Mouse (Mus musculus): ENCODE results near the gene Ggta1. TPM values are rescaled to one million over a fixed set of nuclear protein-coding genes. Genes with fewer than 3 reads are reported as not detected.

Ggta1 gene
- total RNA-seq (2023) = 25.7 and 31.3 TPM in 2 replicates

DNA sequence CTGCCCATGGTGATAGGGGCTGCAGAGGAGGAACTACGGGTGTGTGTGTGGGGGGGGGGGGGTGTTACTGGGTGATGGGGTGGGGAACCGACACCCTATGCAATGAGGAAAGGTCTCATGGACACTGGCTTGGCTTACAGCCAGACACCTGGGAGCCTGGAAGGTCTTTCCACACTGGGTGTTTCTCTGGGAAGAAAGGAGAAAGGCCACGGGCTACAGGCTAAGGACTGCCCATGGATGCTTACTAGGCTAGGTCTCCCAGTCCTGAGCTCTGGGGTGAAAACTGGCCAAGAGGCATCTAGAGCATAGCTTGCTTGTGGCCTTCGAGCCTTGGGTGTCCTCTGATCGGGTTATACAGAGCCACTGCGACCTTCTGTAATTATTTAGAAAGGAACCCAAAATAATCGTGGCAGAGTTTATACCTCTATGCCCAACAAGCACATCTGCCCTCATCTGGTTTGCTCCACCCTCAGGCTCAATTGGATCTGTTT, at the start of gene Ggta1:
Gene Ggta1, minus strand, starts transcription at position 441 of the 491 bp plus-strand sequence.

GRCm38 (mm10) chr2:35397096-35397495, 65.9 kb downstream of the Ggta1 start, which contains the start of gene 4930402F06Rik:
TSS of gene 4930402F06Rik (minus strand) at chr2:35397175.

GRCm38 (mm10) chr2:35367629-35368028, 95.4 kb downstream of the Ggta1 start, which contains the start of gene 4930568D16Rik:
TSS of gene 4930568D16Rik (minus strand) at chr2:35367729.

Other genes with a start within 250 kb of the Ggta1 start
- 249 and 253 TPM in 2 replicates for gene Gsn, start 206.9 kb downstream of the Ggta1 start, total RNA-seq (2023)
- 62.0 and 84.0 TPM in 2 replicates for gene Stom, start 126.3 kb downstream of the Ggta1 start, total RNA-seq (2023)
- not detected in 2 replicates for gene 4930568D16Rik, start 95.5 kb downstream of the Ggta1 start, total RNA-seq (2023)
- not detected in 2 replicates for gene 4930402F06Rik, start 66.1 kb downstream of the Ggta1 start, total RNA-seq (2023)
- gene Dab2ip, start 95.0 kb upstream of the Ggta1 start, total RNA-seq (2023) = 51.8 and 55.7 TPM in 2 replicates

Measured in neutrophil, adult 65 days (primary cell).